Mouse (Mus musculus) ovary, postnatal 10 days (tissue): ENCODE measurements around the gene Rps27rt.
"Not testable (repeated sequence)": the region's sequence is repeated elsewhere in the genome, so short reads cannot be mapped to it uniquely, and the experiment has no call there.

ENCODE experiments used
- DNase-seq: peaks from one replicate; pipeline ENCODE4 v3.0.0; 2022; ENCODE audit warnings: low spot score

Rps27rt gene

DNA sequence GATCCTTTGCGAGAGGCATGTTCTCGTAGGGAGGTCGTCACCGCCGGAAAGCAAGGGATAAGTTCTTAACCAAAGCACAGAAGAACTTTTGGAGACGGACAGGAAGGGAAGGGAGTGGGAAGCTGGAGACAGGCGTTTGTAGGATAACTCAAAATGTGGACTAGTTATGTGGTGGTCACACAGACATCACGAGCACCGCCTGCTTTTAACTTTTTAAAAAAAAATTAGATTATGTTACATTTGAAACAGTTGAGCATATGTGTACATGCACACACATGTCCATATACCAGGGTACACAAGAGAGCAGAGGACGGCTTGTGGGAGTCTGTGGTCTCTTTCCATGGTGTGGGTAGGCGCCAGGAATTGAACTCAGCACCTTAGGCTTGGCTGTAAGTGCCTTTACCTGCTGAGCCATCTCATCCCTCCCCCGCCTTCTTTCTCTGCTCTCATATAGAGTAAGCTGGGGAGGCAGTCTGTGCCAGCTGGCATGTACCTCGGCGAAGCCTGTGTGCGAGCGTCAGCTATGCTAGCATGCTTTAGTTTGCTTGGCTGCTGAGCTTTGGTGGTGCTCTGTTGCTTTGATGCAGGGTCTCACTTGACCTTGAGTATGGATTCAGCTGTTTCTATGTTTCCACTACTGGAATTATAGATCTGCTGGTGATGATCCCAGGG is at the start of gene Rps27rt:
Rps27rt (minus strand) TSS at position 51 of the 672 bp plus-strand sequence.
- DNase-seq: no peak

- DNase-seq: not testable (repeated sequence)
These were observed 48.5 kb upstream of the Rps27rt start for GRCm38 (mm10) chr9:115031046-115031445.

DNA sequence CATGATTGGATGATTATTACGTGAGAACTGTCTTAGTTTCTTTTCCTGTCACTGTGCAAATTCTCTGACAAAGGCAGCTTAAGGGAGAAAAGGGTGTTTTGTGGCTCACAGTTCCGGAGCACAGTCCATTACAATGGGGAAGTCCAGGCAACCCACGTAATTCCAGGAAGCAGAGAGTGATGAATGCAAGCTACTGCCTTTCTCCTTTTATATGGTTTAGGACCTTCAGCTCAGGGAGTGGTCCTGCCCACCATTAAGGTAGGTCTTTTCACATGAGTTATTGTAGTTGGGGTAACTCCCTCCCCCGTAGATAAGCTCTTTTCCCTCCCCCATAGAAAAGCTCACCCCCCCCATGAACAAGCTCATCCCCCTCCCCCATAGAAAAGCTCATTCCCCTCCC is 48.0 kb upstream of the Rps27rt start:
- no peak for DNase-seq

GRCm38 (mm10) chr9:115029307-115029706 is 46.8 kb upstream of the Rps27rt start:
- no peak for DNase-seq

DNA sequence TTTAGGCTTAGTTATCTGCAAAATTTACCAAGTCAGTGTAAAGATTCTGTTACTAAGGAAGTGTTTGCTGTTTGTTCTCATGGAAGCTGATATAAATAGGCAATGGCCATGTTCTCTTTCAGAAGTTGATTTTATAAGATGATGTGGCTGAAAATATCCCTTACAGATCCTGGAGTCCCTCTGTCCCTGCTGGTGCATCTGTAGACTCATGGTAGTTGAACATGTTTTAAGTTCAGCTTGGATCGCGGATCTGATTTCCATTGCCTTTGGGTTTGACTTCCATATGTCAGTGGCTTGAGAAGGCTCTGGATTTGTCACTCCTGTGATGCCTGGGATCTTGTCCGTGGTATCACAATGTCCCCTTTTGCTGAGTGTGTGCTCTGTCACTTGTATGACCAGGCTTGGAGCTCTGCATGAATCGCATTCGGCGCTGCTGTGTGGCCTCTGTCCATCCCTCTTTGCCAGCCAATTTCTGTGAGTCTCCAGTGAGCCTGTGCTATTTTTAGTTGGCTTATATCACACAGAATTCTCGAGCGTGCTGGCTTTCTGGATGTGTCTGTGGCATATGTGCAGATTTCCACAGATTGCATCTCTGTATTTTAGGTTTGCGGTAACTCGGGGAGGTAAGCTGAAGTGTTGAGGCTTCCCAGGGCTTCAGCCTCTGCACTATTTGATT is 41.3 kb upstream of the Rps27rt start:
- DNase-seq: no peak

- DNase-seq: no peak
These were observed 40.6 kb upstream of the Rps27rt start for GRCm38 (mm10) chr9:115023137-115023536.

DNA sequence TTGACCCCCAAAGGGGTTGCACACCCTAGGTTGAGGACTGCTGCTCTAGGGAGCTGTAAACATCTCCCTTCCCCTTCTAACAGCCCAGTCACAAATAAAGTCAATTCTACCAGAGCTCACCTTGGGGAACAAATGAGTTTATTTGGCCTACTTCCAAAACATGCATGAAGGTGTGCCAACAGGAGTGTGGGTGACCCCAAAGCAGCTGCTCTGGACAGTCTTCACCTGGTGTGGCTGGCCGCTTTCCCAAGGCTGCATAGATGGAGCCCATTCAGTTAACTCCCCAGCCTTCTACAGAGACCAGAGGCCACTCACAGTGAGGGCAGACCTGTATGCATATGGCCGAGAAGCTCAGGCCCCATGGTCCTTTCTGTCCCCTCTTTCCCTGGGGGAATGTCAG is 38.9 kb upstream of the Rps27rt start:
- DNase-seq: no peak

DNA sequence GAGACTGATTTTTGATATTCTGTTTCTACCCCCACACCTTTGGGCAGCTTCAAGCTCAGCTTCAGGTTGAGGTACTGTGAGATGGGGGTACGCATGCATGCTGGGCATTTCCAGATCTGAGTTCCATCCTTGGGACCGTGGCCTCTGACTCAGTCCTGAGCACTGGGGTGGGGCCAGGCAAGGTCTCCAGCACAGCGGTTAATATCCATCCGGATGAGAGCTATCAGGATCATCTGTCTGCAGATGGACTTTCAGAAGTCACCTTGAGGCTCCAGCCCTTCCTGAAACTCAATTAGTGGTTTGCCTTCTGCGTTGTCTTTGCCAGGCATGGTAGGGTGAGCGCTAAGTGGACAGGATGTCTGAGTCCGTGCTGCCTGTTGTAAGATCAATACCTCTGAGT is 37.6 kb upstream of the Rps27rt start:
- DNase-seq: no peak

- no peak for DNase-seq
These were observed 29.8 kb upstream of the Rps27rt start for GRCm38 (mm10) chr9:115012367-115012766.

DNA sequence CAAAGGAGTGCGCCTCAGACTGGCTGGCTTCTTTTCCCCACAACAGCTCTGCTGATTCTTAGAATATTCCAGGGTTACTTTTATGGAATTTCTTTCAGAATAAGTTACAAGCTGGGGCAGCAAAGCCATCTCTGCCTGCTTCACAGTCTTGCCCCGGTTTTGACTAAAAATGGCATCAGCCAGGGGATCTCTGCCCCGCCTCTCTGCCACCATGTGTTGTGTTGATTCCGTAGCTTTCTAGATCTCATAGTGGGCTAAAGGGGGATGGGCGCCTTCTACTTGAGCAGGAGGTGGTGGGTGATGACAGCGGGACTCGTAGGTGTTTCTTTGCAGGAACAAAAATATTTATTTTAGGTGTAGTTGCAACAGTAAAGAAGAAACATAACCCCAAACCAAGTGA is 25.7 kb upstream of the Rps27rt start:
- no peak for DNase-seq

GRCm38 (mm10) chr9:115007776-115008175 is 25.2 kb upstream of the Rps27rt start:
- DNase-seq: no peak

DNA sequence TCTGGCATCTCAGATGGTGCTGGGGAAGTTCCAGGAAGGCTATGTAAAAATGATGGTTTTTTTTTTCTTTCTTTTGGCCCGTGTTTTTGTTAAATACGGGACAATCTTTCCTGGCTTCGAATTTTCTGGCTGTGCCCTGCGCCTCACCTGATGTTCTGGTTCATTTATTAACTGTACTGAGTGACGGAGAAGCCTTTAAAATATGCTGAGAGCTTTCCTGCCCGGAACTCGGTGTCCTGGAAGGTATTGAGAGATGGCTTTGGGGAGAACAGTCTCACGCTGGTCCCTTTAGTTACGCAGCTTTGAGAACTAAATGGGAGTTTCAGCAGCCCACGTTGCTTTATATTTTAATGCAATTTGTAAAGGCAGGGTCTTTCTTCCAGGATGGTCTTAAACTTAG is 22.9 kb upstream of the Rps27rt start:
- no peak for DNase-seq

- DNase-seq: no peak
These were observed 17.2 kb upstream of the Rps27rt start for GRCm38 (mm10) chr9:114999771-115000146.

GRCm38 (mm10) chr9:114999010-114999770 is 16.7 kb upstream of the Rps27rt start:
- DNase-seq: no peak

- no peak for DNase-seq
These were observed 13.9 kb upstream of the Rps27rt start for GRCm38 (mm10) chr9:114996489-114996888.

GRCm38 (mm10) chr9:114995716-114996115 is 13.2 kb upstream of the Rps27rt start:
- no peak for DNase-seq

- DNase-seq: no peak
These were observed 12.7 kb upstream of the Rps27rt start for GRCm38 (mm10) chr9:114995250-114995649.

DNA sequence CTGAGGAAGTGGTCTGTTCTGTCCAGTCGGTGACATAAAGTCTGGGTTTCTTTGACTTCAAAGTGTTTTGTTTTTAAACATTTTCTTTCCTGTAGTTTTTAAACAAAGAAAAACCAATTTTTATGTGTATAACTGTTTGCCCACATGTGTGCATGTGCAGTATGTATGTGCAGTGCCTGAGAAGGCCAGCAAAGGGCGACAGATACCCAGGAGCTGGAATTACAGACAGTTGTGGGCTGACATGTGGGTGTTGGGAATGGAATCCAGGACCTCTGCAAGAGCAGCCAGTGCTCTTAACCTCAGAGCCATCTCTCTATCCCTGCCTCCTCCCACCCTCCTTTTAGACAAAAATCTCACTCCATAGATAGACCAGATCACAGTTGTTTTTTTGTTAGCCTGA is 10.0 kb upstream of the Rps27rt start:
- DNase-seq: no peak

GRCm38 (mm10) chr9:114990421-114990820 is 7.9 kb upstream of the Rps27rt start:
- DNase-seq: no peak

GRCm38 (mm10) chr9:114988610-114989327 is 6.2 kb upstream of the Rps27rt start:
- no peak for DNase-seq

- DNase-seq: no peak
These were observed 5.5 kb upstream of the Rps27rt start for GRCm38 (mm10) chr9:114988029-114988428.

- DNase-seq: no peak
These were observed 3.8 kb upstream of the Rps27rt start for GRCm38 (mm10) chr9:114986361-114986760.
